Mouse (Mus musculus) activated CD4-positive, CD25-positive, alpha-beta regulatory T cell, adult 4 months (primary cell): ENCODE measurements around the gene Ppp2ca. TPM values are rescaled to one million over a fixed set of nuclear protein-coding genes. Genes with fewer than 3 reads are reported as not detected.
"Not testable (repeated sequence)": the region's sequence is repeated elsewhere in the genome, so short reads cannot be mapped to it uniquely, and the experiment has no call there.

ENCODE experiments used
- ATAC-seq: one replicate; pipeline ENCODE4 v1.8.0; 2017
- polyA plus RNA-seq, 2 experiments: library from polyadenylated mRNA; unstranded; fragments of 100-300 nt; shearing (Covaris generic); gene quantifications; one replicate each; pipeline ENCODE4 v1.2.1; 2017

The Ppp2ca gene
- polyA plus RNA-seq, 2 experiments from 2014 or later = 11.0 to 18.0 TPM

DNA sequence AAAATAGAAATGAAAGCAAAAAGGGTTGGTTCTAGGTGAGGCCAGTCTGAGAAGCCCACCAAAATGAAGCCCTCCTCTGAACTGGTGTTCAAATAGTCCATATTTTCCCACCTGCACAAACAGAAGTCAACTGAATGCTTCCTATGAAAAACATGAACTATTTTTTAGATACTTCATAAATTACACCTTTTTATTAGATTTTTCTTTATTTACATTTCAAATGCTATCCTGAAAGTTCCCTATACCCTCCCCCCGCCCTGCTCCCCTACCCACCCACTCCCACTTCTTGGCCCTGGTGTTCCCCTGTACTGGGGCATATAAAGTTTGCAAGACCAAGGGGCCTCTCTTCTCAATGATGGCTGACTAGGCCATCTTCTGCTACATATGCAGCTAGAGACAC is 46.9 kb downstream of the Ppp2ca start, which contains the start of gene Olfr1373:
Gene Olfr1373, minus strand, starts transcription at position 101 of the 400 bp plus-strand sequence.
- not testable (repeated sequence) for ATAC-seq

DNA sequence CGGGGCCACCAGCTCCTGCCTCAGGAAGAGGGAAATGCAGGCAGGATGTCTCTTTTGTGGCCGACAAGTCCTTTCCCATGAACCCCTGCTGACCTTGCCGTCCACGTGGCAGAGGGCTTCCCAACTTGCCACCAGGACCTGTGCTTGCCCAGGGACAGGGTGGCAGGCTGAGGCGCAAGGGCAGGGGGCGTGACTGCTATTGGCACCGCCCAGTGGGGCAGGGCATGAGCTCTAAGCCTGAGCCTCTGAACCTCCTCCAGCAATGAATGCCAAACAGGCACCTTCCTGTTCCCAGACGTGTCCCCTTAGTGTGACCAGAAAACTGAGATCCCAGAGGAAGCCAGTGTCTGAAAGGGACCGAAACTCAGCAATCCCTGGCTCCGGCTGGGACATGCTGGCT is 65.4 kb downstream of the Ppp2ca start:
- no peak for ATAC-seq

DNA sequence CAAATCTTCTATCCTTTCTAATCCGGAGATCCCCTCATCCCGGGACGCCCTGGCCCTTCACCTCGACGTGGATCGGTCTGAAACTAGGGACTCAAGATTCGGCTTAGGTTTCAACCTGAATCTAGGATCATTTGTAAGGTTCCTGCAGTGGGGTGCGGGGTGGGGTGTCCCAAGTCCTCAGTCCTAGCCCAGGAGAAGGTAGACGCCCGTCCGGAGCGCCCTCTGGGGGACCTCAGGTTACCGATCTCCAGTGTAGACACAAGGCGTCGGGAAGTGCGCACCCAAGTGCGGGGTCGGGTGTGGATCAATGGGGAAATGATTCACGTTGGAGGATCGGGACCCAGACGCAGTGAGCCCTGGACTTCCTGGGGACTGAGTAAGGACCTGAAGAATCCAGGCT is 68.6 kb downstream of the Ppp2ca start:
- no peak for ATAC-seq

DNA sequence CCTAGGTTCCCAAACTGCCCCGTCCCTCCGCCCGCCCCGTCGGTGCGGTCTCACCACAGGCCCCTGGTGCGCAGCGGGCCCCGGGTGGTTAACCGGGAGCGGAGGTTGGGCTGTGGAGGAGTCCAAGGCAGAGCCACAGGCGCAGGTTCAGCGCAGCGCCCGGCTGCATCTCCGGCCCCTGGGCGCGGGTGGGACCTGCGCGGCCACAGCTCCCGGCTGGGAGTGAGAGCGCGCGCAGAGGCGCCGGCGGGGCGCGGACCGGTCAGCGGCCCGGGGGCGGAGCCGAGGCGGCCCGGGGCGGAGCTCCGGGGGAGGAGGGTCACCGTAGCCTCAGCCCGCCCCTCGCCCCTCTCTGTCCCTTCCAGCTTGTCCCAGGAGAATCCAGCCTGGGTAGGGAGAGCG is 69.4 kb downstream of the Ppp2ca start:
- not testable (repeated sequence) for ATAC-seq

DNA sequence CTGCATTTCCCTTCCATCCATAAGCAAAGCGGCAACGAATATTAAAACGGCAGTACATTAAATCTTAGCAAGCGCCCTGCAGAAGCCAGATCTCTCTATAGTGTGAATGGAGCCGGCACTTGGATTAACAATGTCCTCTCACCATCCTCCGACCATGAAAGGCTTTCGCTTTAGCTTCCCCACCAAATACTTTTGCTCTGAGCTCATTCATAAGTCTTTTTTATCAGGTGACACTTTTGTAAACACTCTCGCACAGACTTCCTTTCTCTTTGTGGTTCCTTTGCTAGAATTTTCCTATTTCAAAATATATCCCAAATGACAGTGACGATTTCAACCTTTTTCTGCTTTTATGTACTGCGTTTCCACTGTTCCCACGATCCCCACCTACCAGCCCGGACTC is 70.0 kb downstream of the Ppp2ca start:
- ATAC-seq = no peak

Other genes starting within 250 kb of the Ppp2ca start
- 10 to 100 TPM; 13.5 to 17.6 TPM for gene Jade2, start 241.0 kb upstream of the Ppp2ca start, polyA plus RNA-seq
- 10 to 100 TPM; 80.8 to 84.4 TPM for gene Cdkn2aipnl, start 131.0 kb upstream of the Ppp2ca start, polyA plus RNA-seq
- 100 to 1,000 TPM; 141 to 220 TPM for gene Ube2b, start 97.9 kb upstream of the Ppp2ca start, polyA plus RNA-seq
- gene Cdkl3, start 94.5 kb upstream of the Ppp2ca start, polyA plus RNA-seq = 1 to 10 TPM; 3.1 to 4.0 TPM
- not detected for gene Olfr1373, start 46.8 kb downstream of the Ppp2ca start, polyA plus RNA-seq
- not detected for gene Olfr1371, start 115.3 kb downstream of the Ppp2ca start, polyA plus RNA-seq
- 100 to 1,000 TPM; 281 to 307 TPM for gene Skp1a, start 133.3 kb downstream of the Ppp2ca start, polyA plus RNA-seq
- gene Tcf7, start 184.3 kb downstream of the Ppp2ca start, polyA plus RNA-seq = 100 to 1,000 TPM; 227 to 315 TPM